Mouse (Mus musculus): ENCODE data around the gene Mllt3. TPM values are rescaled to one million over a fixed set of nuclear protein-coding genes. Genes with fewer than 3 reads are reported as not detected.

The Mllt3 gene
- polyA plus RNA-seq, 1 experiment from 2014 or later: 110 TPM

DNA sequence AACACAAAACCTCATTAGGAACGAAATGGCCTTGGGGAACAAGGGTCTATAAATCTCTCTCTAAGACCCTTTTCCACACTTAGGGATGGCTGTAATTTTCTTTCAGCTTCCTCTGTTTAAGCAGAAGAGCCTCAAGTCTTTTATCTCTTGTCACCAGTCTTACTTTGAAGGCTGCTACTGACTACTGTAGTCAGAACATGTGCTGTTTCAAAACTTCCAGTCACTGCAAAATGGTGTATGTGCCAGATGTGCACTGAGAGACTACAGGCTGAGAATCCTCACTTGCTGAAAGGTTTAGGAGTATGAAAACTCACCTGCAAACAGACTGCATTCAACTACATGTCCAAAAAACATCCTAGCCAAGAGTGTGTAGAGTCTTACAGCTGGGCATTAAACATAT is 232.9 kb downstream of the Mllt3 start:
- H3K9ac ChIP-seq: no peak overlapping the region
- no peaks in the 10 kb centered on the region for H3K36me3 ChIP-seq
- WGBS: 66% methylated on average over 1 of the region's 1 CpGs
- no peak for ATAC-seq (ENCODE audit: low FRiP score)
- H3K4me1 ChIP-seq (replicated peaks): peaks cover 17% of the 10 kb centered on the region
- H3K27me3 ChIP-seq: no peaks in the 10 kb centered on the region
- no peak overlapping the region for H3K4me2 ChIP-seq
- no peak overlapping the region for H3K4me3 ChIP-seq
- H3K9me3 ChIP-seq: no peaks in the 10 kb centered on the region
- H3K27ac ChIP-seq: no peak overlapping the region

DNA sequence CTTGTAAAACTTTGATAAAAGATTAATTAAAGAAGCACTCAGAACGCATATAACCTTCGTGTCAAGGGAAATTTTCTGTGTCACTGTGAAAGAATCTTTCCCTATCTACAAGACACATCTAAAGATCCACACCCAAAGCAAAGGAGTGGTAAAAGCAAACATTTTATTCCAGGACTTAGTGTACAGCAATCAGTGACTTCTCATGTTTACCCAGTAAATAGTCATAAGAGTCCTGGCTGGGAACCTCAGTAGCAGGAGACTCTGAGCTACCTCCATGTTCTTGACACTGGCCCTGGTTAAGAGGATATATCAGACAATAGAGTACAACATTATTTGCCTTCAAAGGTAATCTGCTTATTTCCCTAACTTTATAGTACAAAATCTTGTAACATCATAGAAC is 233.7 kb downstream of the Mllt3 start:
- Histone ChIP-seq H3K9ac (no peak overlapping the region), H3K4me2 (no peak overlapping the region), H3K4me3 (no peak overlapping the region), H3K27ac (no peak overlapping the region), H3K9me3 (no peaks in the 10 kb centered on the region), H3K36me3 (no peaks in the 10 kb centered on the region), H3K27me3 (no peaks in the 10 kb centered on the region), H3K4me1 (replicated peaks) (peaks cover 13% of the 10 kb centered on the region)
- no peak for ATAC-seq (ENCODE audit: low FRiP score)
- WGBS: 91% methylated on average over 2 of the region's 2 CpGs

DNA sequence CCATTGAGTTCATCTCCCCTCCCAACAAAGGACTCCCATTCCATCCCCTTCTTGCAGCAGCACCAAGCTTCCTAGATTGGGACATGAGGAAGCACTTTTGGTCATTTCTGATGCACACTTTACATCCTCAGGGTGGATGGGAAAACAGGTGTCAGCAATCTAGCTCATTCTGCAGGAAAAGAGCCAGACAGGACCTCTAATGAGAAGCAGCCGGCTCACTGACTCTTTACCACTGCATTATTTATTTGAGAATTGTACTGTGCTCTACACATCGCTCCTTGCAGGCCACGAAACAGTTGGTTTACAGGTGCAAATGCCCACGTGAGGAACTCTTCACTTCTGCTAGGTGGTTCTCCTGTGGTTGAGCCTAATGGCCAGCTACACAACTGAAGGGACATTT is 237.9 kb downstream of the Mllt3 start:
- Histone ChIP-seq H3K9ac (no peak overlapping the region), H3K4me3 (no peak overlapping the region), H3K4me1 (replicated peaks) (no peaks in the 10 kb centered on the region; the same call in 1 of the 2 replicates), H3K27ac (no peak overlapping the region), H3K36me3 (peaks cover 17% of the 10 kb centered on the region), H3K4me2 (no peak overlapping the region), H3K27me3 (no peaks in the 10 kb centered on the region), H3K9me3 (no peaks in the 10 kb centered on the region)
- no peak for ATAC-seq (ENCODE audit: low FRiP score)
- 88% methylated on average over 4 of the region's 4 CpGs for WGBS

DNA sequence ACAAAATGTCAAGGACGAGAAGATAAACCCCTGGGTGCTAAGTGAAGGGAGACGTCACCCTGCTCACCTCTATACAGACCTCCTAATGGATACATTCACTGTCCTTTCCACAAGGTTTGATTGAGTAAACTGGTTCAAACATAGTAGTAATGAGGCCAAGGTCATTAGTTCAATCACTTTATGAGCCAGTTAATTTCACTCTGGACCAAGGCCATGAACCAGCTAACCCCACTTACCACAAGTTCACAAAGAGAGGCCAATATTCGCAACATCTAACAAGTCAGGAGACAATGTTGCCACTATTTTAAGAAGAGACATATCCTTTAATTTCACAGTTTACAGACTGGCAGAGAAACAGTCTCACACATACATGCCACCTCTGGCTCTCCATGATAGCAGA is 238.9 kb downstream of the Mllt3 start:
- no peaks in the 10 kb centered on the region for H3K27me3 ChIP-seq
- ATAC-seq (ENCODE audit: low FRiP score): no peak
- no peak overlapping the region for H3K9ac ChIP-seq
- no peak overlapping the region for H3K4me3 ChIP-seq
- no peak overlapping the region for H3K27ac ChIP-seq
- no peaks in the 10 kb centered on the region for H3K9me3 ChIP-seq
- WGBS: 82% methylated on average over 3 of the region's 3 CpGs
- H3K36me3 ChIP-seq: peaks cover 21% of the 10 kb centered on the region
- no peak overlapping the region for H3K4me2 ChIP-seq
- no peaks in the 10 kb centered on the region for H3K4me1 ChIP-seq (replicated peaks)

DNA sequence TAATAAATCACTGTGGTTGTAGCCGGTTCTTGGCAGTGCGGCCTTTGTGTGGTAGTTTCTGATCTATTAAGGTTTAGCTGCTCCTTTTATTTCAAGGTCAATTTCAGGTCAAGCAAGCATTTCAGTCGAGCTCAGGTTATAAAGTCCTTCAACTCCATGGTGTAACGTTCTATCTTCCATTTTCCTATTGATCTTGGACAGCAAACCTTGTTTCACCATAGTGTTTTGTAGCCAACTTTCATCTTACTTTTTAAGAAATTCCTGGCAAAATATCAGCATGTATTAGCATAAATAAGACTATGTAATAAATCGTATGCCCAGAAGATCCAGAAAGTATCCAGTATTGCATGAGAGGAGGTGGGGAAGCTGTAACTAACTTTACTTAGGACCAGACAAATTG is 240.7 kb downstream of the Mllt3 start:
- Histone ChIP-seq H3K4me2 (no peak overlapping the region), H3K36me3 (peaks cover 28% of the 10 kb centered on the region), H3K4me1 (replicated peaks) (no peaks in the 10 kb centered on the region), H3K4me3 (no peak overlapping the region), H3K27ac (no peak overlapping the region), H3K27me3 (no peaks in the 10 kb centered on the region), H3K9ac (no peak overlapping the region), H3K9me3 (no peaks in the 10 kb centered on the region)
- WGBS: 45% methylated on average over 5 of the region's 5 CpGs
- no peak for ATAC-seq (ENCODE audit: low FRiP score)

DNA sequence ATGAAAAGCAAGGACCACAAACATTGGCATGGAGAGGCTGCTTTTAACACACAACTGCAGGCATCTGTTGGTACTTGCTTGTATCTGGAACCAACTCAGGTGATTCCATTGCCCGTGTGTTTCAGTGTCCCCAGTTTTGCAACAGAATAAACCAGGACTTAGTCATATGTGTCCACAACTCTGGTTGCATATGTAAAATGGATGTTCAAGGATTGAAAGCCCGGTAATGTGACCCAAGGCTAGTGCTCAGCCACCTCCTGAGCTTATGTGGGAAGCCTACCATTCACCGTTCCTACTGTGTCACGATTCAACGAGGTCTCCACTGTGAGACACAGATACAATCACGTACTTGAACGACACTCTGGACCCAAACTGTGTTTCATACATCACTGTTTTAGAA is 243.7 kb downstream of the Mllt3 start:
- H3K4me2 ChIP-seq: no peak overlapping the region
- ATAC-seq (ENCODE audit: low FRiP score): no peak
- no peak overlapping the region for H3K9ac ChIP-seq
- peaks cover 12% of the 10 kb centered on the region for H3K4me1 ChIP-seq (replicated peaks)
- 92% methylated on average over 7 of the region's 7 CpGs for WGBS
- H3K27ac ChIP-seq: no peak overlapping the region
- peaks cover 28% of the 10 kb centered on the region for H3K36me3 ChIP-seq
- no peaks in the 10 kb centered on the region for H3K9me3 ChIP-seq
- H3K4me3 ChIP-seq: no peak overlapping the region
- H3K27me3 ChIP-seq: no peaks in the 10 kb centered on the region

DNA sequence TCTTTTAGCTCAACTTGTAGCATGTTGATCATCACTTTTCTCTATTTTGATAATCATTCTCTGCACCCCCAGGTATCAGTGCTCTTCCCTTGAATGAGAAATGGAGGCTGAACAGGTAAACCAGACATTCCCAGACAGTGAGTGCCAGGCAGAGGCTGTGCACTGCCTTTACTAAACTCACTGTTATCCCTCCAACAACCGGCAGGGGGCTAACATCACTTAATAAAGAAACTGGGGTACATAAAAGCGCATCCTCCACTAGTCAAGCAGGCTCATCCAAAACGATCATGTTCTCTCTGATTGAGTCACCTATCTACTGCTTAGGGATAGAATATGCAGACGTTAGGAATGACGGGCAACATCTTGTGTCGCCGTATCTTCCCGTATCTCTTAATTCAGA is 244.5 kb downstream of the Mllt3 start:
- H3K36me3 ChIP-seq: peaks cover 28% of the 10 kb centered on the region
- ATAC-seq (ENCODE audit: low FRiP score): no peak
- H3K27ac ChIP-seq: no peak overlapping the region
- H3K4me2 ChIP-seq: no peak overlapping the region
- WGBS: 74% methylated on average over 8 of the region's 8 CpGs
- H3K4me3 ChIP-seq: no peak overlapping the region
- no peak overlapping the region for H3K9ac ChIP-seq
- peaks cover 12% of the 10 kb centered on the region for H3K4me1 ChIP-seq (replicated peaks)
- H3K27me3 ChIP-seq: no peaks in the 10 kb centered on the region
- H3K9me3 ChIP-seq: no peaks in the 10 kb centered on the region

DNA sequence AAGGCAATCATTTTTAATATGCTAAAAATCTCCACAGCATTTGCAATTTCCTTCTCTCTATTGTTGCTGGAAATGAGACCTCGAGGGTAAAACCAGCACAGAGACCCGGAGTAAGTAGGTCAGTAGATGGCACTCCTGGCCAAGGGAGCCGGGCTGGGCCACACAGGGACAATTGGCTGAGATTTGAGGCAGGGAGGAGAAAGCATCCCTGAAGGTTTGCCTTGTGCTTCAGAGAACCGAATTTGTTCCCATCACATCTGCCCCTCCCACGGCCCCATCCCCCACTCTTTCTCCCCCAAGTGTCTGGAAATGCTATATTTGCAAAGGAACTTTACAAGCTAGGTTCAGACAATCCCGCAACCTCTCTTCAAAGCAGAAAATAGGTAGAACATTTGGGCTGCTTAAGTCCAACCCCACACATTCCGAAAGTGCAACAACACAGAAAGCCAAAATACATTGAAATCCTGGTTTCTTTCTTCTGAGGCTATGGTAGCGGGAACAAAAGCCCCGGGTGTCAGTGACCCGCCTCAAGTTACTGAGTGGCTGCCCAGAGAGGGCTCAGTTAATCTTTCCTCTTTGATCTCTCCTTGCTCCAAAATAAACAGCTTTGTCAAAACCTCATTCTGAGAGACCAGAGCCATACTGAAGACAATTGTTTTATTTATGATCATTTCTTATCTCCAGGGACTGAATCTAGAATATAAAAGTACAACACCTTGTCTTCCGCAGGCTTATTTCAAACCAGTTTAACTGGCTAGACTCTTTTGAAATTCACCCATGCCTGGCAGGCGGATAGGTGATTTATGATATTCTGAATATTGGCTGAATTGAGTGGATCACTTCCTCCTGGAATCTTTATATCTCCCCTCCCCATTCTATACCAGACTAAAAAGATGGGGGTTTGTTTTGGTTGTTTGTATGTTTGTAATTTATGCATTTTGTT is 247.8 kb downstream of the Mllt3 start:
- Histone ChIP-seq H3K4me2 (0 out of 2 replicates have a peak overlapping the region, but pooled peaks have one; percentile 8), H3K9me3 (no peaks in the 10 kb centered on the region), H3K27me3 (no peaks in the 10 kb centered on the region), H3K4me3 (no peak overlapping the region), H3K36me3 (peaks cover 20% of the 10 kb centered on the region), H3K9ac (peak overlapping the region; percentile 35; the same call in 1 of the 2 replicates), H3K27ac (peak overlapping the region; percentile 19; the same call in 1 of the 2 replicates), H3K4me1 (replicated peaks) (peaks cover 12% of the 10 kb centered on the region)
- WGBS: 11% methylated on average over 12 of the region's 12 CpGs
- peak; percentile 69; the same call in 1 of the 2 replicates for ATAC-seq (ENCODE audit: low FRiP score)

DNA sequence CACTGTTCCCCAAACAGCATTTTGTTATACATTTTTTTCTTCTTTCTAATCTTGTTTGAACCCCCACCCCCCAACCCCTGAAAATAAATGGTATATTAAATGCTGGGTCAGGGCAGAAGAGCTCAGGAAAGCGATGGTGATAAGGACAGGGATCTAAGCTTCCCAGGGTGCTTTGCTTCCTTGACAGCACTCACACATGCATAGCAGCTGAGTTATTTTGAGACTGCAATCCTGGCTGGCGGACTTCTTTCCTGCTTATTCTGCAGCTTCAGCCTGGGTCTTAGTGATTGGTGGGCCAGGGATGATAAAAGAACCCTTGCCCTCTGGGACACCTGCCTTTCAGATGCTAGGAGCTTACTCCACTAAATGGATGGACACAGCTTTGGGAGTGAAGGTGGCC is 249.4 kb downstream of the Mllt3 start:
- H3K9ac ChIP-seq: no peak overlapping the region
- no peak for ATAC-seq (ENCODE audit: low FRiP score)

DNA sequence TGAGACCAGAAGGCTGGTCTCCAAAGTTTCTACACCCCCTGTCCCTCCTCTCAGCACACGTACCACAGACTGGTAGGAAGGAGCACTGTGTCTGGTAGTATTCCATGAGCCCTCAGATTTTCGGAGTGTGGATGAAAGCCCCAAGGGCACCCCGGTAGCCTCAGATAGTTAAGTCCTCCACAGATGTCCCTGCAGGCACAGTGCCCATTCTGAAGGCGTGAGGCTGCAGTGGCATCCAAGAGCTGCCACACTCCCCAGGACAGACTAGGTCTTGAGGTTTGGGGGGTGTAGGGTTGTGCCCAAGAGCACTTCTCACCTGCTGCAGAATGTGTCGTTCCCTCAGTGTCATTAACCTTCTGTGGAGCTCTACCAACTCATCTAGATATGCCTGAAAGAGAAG is 251.2 kb downstream of the Mllt3 start:
- ATAC-seq (ENCODE audit: low FRiP score): no peak
- Histone ChIP-seq H3K4me2 (no peak overlapping the region), H3K9ac (no peak overlapping the region), H3K27me3 (no peaks in the 10 kb centered on the region), H3K4me3 (no peak overlapping the region), H3K9me3 (no peaks in the 10 kb centered on the region), H3K36me3 (peaks cover 13% of the 10 kb centered on the region), H3K4me1 (replicated peaks) (peaks cover 12% of the 10 kb centered on the region), H3K27ac (no peak overlapping the region)
- 95% methylated on average over 5 of the region's 5 CpGs for WGBS

More for the DNA sequence above, 249.4 kb downstream of the Mllt3 start:
- H3K36me3 ChIP-seq: peaks cover 10% of the 10 kb centered on the region
- no peaks in the 10 kb centered on the region for H3K27me3 ChIP-seq
- H3K4me1 ChIP-seq (replicated peaks): peaks cover 12% of the 10 kb centered on the region
- no peak overlapping the region for H3K4me3 ChIP-seq
- WGBS: 77% methylated on average over 2 of the region's 2 CpGs
- H3K4me2 ChIP-seq: no peak overlapping the region
- H3K9me3 ChIP-seq: no peaks in the 10 kb centered on the region
- no peak overlapping the region for H3K27ac ChIP-seq

DNA sequence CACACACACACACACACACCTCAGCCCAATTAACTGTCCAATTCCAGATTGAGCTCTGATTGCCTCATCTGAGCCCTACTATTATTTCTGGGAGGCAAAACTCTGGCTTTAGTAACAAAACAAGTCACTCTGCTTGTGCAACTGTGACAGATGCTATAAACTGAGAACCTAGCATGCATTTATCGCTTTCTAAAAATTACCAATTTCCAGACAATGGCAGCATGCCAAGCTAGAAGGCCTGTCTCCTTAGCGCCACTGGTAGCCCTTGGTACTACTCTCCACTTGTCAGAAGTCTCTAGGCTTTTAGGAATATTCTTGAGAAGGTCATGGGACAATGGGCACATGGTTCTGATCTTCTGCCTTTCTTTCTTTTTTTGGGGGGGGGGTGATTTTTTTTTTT is 257.4 kb downstream of the Mllt3 start:
- Histone ChIP-seq H3K9me3 (no peaks in the 10 kb centered on the region), H3K9ac (no peak overlapping the region), H3K27ac (no peak overlapping the region), H3K27me3 (no peaks in the 10 kb centered on the region), H3K4me1 (replicated peaks) (no peaks in the 10 kb centered on the region), H3K4me2 (no peak overlapping the region), H3K36me3 (peaks cover 24% of the 10 kb centered on the region), H3K4me3 (no peak overlapping the region)
- no peak for ATAC-seq (ENCODE audit: low FRiP score)
- 93% methylated on average over 2 of the region's 2 CpGs for WGBS

DNA sequence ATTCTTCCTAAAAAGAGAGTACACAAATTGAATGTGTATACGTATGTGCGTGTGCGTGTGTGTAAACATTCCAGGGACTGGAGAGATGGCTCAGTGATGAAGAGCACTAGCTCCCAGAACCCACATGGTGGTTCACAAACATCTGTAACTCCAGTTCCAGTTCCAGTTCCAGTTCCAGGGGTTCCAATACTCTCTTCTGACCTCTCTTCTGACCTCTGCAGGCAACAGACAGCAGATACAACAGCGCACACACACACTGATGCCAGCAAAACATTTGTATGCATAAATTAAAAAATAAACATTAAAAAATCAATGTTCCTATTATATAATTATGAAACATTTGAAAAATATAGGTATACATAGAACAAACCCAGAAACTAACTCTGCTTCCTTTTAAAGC is 258.6 kb downstream of the Mllt3 start:
- no peak overlapping the region for H3K4me2 ChIP-seq
- H3K9ac ChIP-seq: no peak overlapping the region
- H3K27me3 ChIP-seq: no peaks in the 10 kb centered on the region
- no peak for ATAC-seq (ENCODE audit: low FRiP score)
- no peaks in the 10 kb centered on the region for H3K4me1 ChIP-seq (replicated peaks)
- WGBS: 90% methylated on average over 4 of the region's 4 CpGs
- no peak overlapping the region for H3K4me3 ChIP-seq
- peaks cover 24% of the 10 kb centered on the region for H3K36me3 ChIP-seq
- no peaks in the 10 kb centered on the region for H3K9me3 ChIP-seq
- no peak overlapping the region for H3K27ac ChIP-seq

All from hindbrain, embryonic 13.5 days (tissue).